Mouse (Mus musculus) embryonic facial prominence, embryonic 13.5 days (tissue): ENCODE results near the gene Gpr61. TPM values are rescaled to one million over a fixed set of nuclear protein-coding genes. Genes with fewer than 3 reads are reported as not detected.

ENCODE experiments used
- ATAC-seq: fragments of 200-750 bp; cut with Nextera tagmentation; 2 replicates; pipeline ENCODE4 v1.8.0; 2017; ENCODE audit warnings: low read depth; ENCODE audit not compliant: insufficient number of reproducible peaks, insufficient read depth, low FRiP score, low TSS enrichment
- H3K27ac ChIP-seq: fragments of 300-500 bp; sonication (generic); 2 replicates; pipeline ENCODE4 v1.5.1; 2015; ENCODE audit warnings: moderate library complexity, mild to moderate bottlenecking, inconsistent platforms
- H3K27me3 ChIP-seq: fragments of 300-500 bp; sonication (generic); 2 replicates; pipeline ENCODE4 v1.6.1; 2015; ENCODE audit warnings: mild to moderate bottlenecking, inconsistent platforms
- H3K36me3 ChIP-seq: fragments of 300-500 bp; sonication (generic); 2 replicates; pipeline ENCODE4 v1.6.1; 2015; ENCODE audit warnings: mild to moderate bottlenecking, inconsistent platforms
- H3K4me1 ChIP-seq: fragments of 300-500 bp; sonication (generic); 2 replicates; pipeline ENCODE4 v1.6.1; 2015; ENCODE audit warnings: inconsistent platforms
- H3K4me2 ChIP-seq: fragments of 300-500 bp; sonication (generic); 2 replicates; pipeline ENCODE4 v1.6.1; 2015; ENCODE audit warnings: moderate library complexity, mild to moderate bottlenecking, inconsistent platforms
- H3K4me3 ChIP-seq: fragments of 300-500 bp; sonication (generic); 2 replicates; pipeline ENCODE4 v1.5.1; 2015; ENCODE audit warnings: mild to moderate bottlenecking, inconsistent platforms
- H3K9ac ChIP-seq: fragments of 300-500 bp; sonication (generic); 2 replicates; pipeline ENCODE4 v1.6.1; 2015; ENCODE audit warnings: mild to moderate bottlenecking, inconsistent platforms
- H3K9me3 ChIP-seq: fragments of 300-500 bp; sonication (generic); 2 replicates; pipeline ENCODE4 v1.6.1; 2016; ENCODE audit warnings: inconsistent platforms
- WGBS: fragments of 180-500 bp; shearing (Covaris S2); methylation state at CpG from one replicate; pipeline ENCODE4 v1.1.7; 2015; ENCODE audit warnings: mixed read lengths; 5-methylcytosine and 5-hydroxymethylcytosine counted together
- polyA plus RNA-seq: library from polyadenylated mRNA; unstranded; fragments of >200 nt; fragmentation: Nextera tagmentation; extraction: Ambion mirVana; gene quantifications from 2 replicates; pipeline ENCODE4 v1.2.1, GENCODE M21; 2015

Gene Gpr61
- polyA plus RNA-seq, 1 experiment from 2014 or later = 0.20 TPM

- H3K4me3 ChIP-seq = no peak overlapping the region
- 93% methylated on average over 5 of the region's 5 CpGs for WGBS
- H3K9ac ChIP-seq = no peak overlapping the region
- H3K36me3 ChIP-seq = peaks cover 42% of the 10 kb centered on the region
- no peaks in the 10 kb centered on the region for H3K9me3 ChIP-seq
- H3K27ac ChIP-seq = no peak overlapping the region
- no peak for ATAC-seq
- no peaks in the 10 kb centered on the region for H3K27me3 ChIP-seq
- H3K4me1 ChIP-seq = 0 out of 2 replicates have a peak, but pooled peaks cover under 1% of the 10 kb centered on the region
- H3K4me2 ChIP-seq = no peak overlapping the region
These were observed 31.4 kb downstream of the Gpr61 start for GRCm38 (mm10) chr3:108123242-108123641.

GRCm38 (mm10) chr3:108121101-108121500 is 33.6 kb downstream of the Gpr61 start:
- no peak overlapping the region for H3K4me3 ChIP-seq
- ATAC-seq = no peak
- no peak overlapping the region for H3K4me2 ChIP-seq
- H3K9me3 ChIP-seq = no peaks in the 10 kb centered on the region
- no peak overlapping the region for H3K27ac ChIP-seq
- H3K4me1 ChIP-seq = no peaks in the 10 kb centered on the region
- peaks cover 55% of the 10 kb centered on the region for H3K36me3 ChIP-seq
- no peaks in the 10 kb centered on the region for H3K27me3 ChIP-seq
- no peak overlapping the region for H3K9ac ChIP-seq
- 96% methylated on average over 3 of the region's 3 CpGs for WGBS

- no peak for ATAC-seq
- H3K9me3 ChIP-seq = no peaks in the 10 kb centered on the region
- WGBS = 91% methylated on average over 6 of the region's 6 CpGs
- no peak overlapping the region for H3K9ac ChIP-seq
- H3K4me2 ChIP-seq = no peak overlapping the region
- H3K4me3 ChIP-seq = no peak overlapping the region
- H3K36me3 ChIP-seq = peaks cover 69% of the 10 kb centered on the region
- H3K4me1 ChIP-seq = no peaks in the 10 kb centered on the region
- no peaks in the 10 kb centered on the region for H3K27me3 ChIP-seq
- H3K27ac ChIP-seq = no peak overlapping the region
These were observed 37.2 kb downstream of the Gpr61 start for GRCm38 (mm10) chr3:108117465-108117864.

GRCm38 (mm10) chr3:108113591-108114289 is 40.9 kb downstream of the Gpr61 start:
- no peaks in the 10 kb centered on the region for H3K9me3 ChIP-seq
- 90% methylated on average over 7 of the region's 7 CpGs for WGBS
- peaks cover 74% of the 10 kb centered on the region for H3K36me3 ChIP-seq
- no peaks in the 10 kb centered on the region for H3K27me3 ChIP-seq
- no peak for ATAC-seq
- H3K4me3 ChIP-seq = no peak overlapping the region
- H3K27ac ChIP-seq = no peak overlapping the region
- H3K9ac ChIP-seq = no peak overlapping the region
- no peak overlapping the region for H3K4me2 ChIP-seq
- H3K4me1 ChIP-seq = no peaks in the 10 kb centered on the region

GRCm38 (mm10) chr3:108112666-108113065 is 42.0 kb downstream of the Gpr61 start:
- Histone ChIP-seq H3K27ac (no peak overlapping the region), H3K4me3 (no peak overlapping the region), H3K4me1 (no peaks in the 10 kb centered on the region), H3K36me3 (peaks cover 75% of the 10 kb centered on the region), H3K9me3 (no peaks in the 10 kb centered on the region), H3K9ac (no peak overlapping the region), H3K4me2 (no peak overlapping the region), H3K27me3 (no peaks in the 10 kb centered on the region)
- WGBS = 87% methylated on average over 4 of the region's 4 CpGs
- no peak for ATAC-seq

GRCm38 (mm10) chr3:108112246-108112645 is 42.4 kb downstream of the Gpr61 start:
- H3K9ac ChIP-seq = no peak overlapping the region
- 85% methylated on average over 7 of the region's 7 CpGs for WGBS
- no peak overlapping the region for H3K4me2 ChIP-seq
- H3K4me1 ChIP-seq = no peaks in the 10 kb centered on the region
- no peak overlapping the region for H3K4me3 ChIP-seq
- H3K27ac ChIP-seq = no peak overlapping the region
- peaks cover 72% of the 10 kb centered on the region for H3K36me3 ChIP-seq
- no peaks in the 10 kb centered on the region for H3K27me3 ChIP-seq
- H3K9me3 ChIP-seq = no peaks in the 10 kb centered on the region
- no peak for ATAC-seq

- 92% methylated on average over 5 of the region's 5 CpGs for WGBS
- Histone ChIP-seq H3K27ac (no peak overlapping the region), H3K27me3 (no peaks in the 10 kb centered on the region), H3K4me1 (no peaks in the 10 kb centered on the region), H3K4me3 (no peak overlapping the region), H3K4me2 (no peak overlapping the region), H3K36me3 (peaks cover 69% of the 10 kb centered on the region), H3K9ac (no peak overlapping the region), H3K9me3 (no peaks in the 10 kb centered on the region)
- ATAC-seq = no peak
These were observed 43.4 kb downstream of the Gpr61 start for GRCm38 (mm10) chr3:108111320-108111719.

- Histone ChIP-seq H3K36me3 (peaks cover 30% of the 10 kb centered on the region), H3K27ac (no peak overlapping the region), H3K9ac (no peak overlapping the region), H3K4me2 (no peak overlapping the region), H3K27me3 (no peaks in the 10 kb centered on the region), H3K4me3 (no peak overlapping the region), H3K4me1 (no peaks in the 10 kb centered on the region), H3K9me3 (no peaks in the 10 kb centered on the region)
- no peak for ATAC-seq
- WGBS = 91% methylated on average over 3 of the region's 3 CpGs
These were observed 49.4 kb downstream of the Gpr61 start for GRCm38 (mm10) chr3:108105281-108105680.

GRCm38 (mm10) chr3:108102075-108102474 is 52.6 kb downstream of the Gpr61 start:
- 85% methylated on average over 6 of the region's 6 CpGs for WGBS
- Histone ChIP-seq H3K27ac (no peak overlapping the region), H3K4me1 (no peaks in the 10 kb centered on the region), H3K9me3 (no peaks in the 10 kb centered on the region), H3K27me3 (no peaks in the 10 kb centered on the region), H3K9ac (no peak overlapping the region), H3K4me2 (no peak overlapping the region), H3K4me3 (no peak overlapping the region), H3K36me3 (peaks cover 4% of the 10 kb centered on the region; the same call in 1 of the 2 replicates)
- ATAC-seq = no peak

GRCm38 (mm10) chr3:108101594-108101993 is 53.1 kb downstream of the Gpr61 start:
- H3K27me3 ChIP-seq = no peaks in the 10 kb centered on the region
- no peak overlapping the region for H3K27ac ChIP-seq
- WGBS = 47% methylated on average over 3 of the region's 3 CpGs
- H3K4me1 ChIP-seq = no peaks in the 10 kb centered on the region
- no peak overlapping the region for H3K9ac ChIP-seq
- H3K4me2 ChIP-seq = no peak overlapping the region
- peaks cover 4% of the 10 kb centered on the region; the same call in 1 of the 2 replicates for H3K36me3 ChIP-seq
- no peaks in the 10 kb centered on the region for H3K9me3 ChIP-seq
- no peak overlapping the region for H3K4me3 ChIP-seq
- no peak for ATAC-seq
